Mouse (Mus musculus) heart, embryonic 14.5 days (tissue): ENCODE results near the gene Ppp1r15b. TPM values are rescaled to one million over a fixed set of nuclear protein-coding genes. Genes with fewer than 3 reads are reported as not detected.

Experiments
- ATAC-seq: fragments of 200-750 bp; cut with Nextera tagmentation; 2 replicates; pipeline ENCODE4 v1.8.0; 2017; ENCODE audit warnings: low read depth, moderate TSS enrichment; ENCODE audit not compliant: insufficient number of reproducible peaks, insufficient read depth, low FRiP score
- H3K27ac ChIP-seq, 2 experiments: fragments of 200-500 bp in 1 of 2; fragments of 300-500 bp in 1 of 2; sonication (generic) in 1 of 2; replicated peaks in 1 of 2; 2 replicates each; pipeline ENCODE4 v1.5.1; 2012 to 2014; ENCODE audit warnings: low read depth in 2 of 2, low read length in 2 of 2, control low read depth in 1 of 2, mild to moderate bottlenecking in 1 of 2, mixed read lengths in 1 of 2; ENCODE audit not compliant: control insufficient read depth in 1 of 2, insufficient read depth in 1 of 2
- H3K27me3 ChIP-seq: fragments of 300-500 bp; sonication (generic); 2 replicates; pipeline ENCODE4 v1.6.1; 2014; ENCODE audit warnings: mild to moderate bottlenecking, low read length, control low read depth; ENCODE audit not compliant: control insufficient read depth, insufficient read depth
- H3K36me3 ChIP-seq: fragments of 300-500 bp; sonication (generic); 2 replicates; pipeline ENCODE4 v1.6.1; 2014; ENCODE audit warnings: mild to moderate bottlenecking, control low read depth, low read length, mixed read lengths; ENCODE audit not compliant: control insufficient read depth, insufficient read depth
- H3K4me1 ChIP-seq, 2 experiments: fragments of 200-500 bp in 1 of 2; fragments of 300-500 bp in 1 of 2; sonication (generic) in 1 of 2; 2 replicates each; pipeline ENCODE4 v1.6.1; 2012 to 2014; ENCODE audit warnings: low read length in 2 of 2, control low read depth in 1 of 2, mixed read lengths in 1 of 2; ENCODE audit not compliant: control insufficient read depth in 2 of 2, insufficient read depth in 2 of 2
- H3K4me2 ChIP-seq: fragments of 300-500 bp; sonication (generic); 2 replicates; pipeline ENCODE4 v1.6.1; 2014; ENCODE audit warnings: mild to moderate bottlenecking, low read length
- H3K4me3 ChIP-seq, 2 experiments: fragments of 200-500 bp in 1 of 2; fragments of 300-500 bp in 1 of 2; sonication (generic) in 1 of 2; 2 replicates each; pipeline ENCODE4 v1.5.1; 2012 to 2014; ENCODE audit warnings: low read length in 2 of 2, mild to moderate bottlenecking in 2 of 2, control low read depth in 1 of 2, low read depth in 1 of 2, moderate library complexity in 1 of 2; ENCODE audit not compliant: control insufficient read depth in 1 of 2, insufficient read depth in 1 of 2
- H3K9ac ChIP-seq: fragments of 300-500 bp; sonication (generic); 2 replicates; pipeline ENCODE4 v1.6.1; 2014; ENCODE audit warnings: mild to moderate bottlenecking, low read length
- H3K9me3 ChIP-seq: fragments of 300-500 bp; sonication (generic); 2 replicates; pipeline ENCODE4 v1.6.1; 2016; ENCODE audit warnings: low read length, control low read depth; ENCODE audit not compliant: control insufficient read depth
- WGBS: fragments of 180-500 bp; shearing (Covaris S2); extraction: QIAGEN DNeasy Blood & Tissue Kit; methylation state at CpG from one replicate; pipeline ENCODE4 v1.1.7; 2014; 5-methylcytosine and 5-hydroxymethylcytosine counted together
- polyA plus RNA-seq: library from polyadenylated mRNA; unstranded; fragments of >200 nt; fragmentation: Nextera tagmentation; extraction: Ambion mirVana; gene quantifications from 2 replicates; pipeline ENCODE4 v1.2.1, GENCODE M21; 2014

Ppp1r15b gene
- polyA plus RNA-seq, 1 experiment from 2014 or later, result 24.5 TPM

GRCm38 (mm10) chr1:133132388-133133326, 1.7 kb downstream of the Ppp1r15b start:
- H3K4me1 ChIP-seq, result peaks cover 3 to 25% of the 10 kb centered on the region in 2 experiments
- peak overlapping the region; percentile 87 to 92 for H3K4me3 ChIP-seq
- WGBS, result 4% methylated on average over 26 of the region's 26 CpGs
- H3K9ac ChIP-seq, result peak overlapping the region; percentile 98
- peak overlapping the region; percentile 97 to 98 for H3K27ac ChIP-seq
- H3K36me3 ChIP-seq, result peaks cover 35% of the 10 kb centered on the region
- ATAC-seq, result no peak
- no peaks in the 10 kb centered on the region for H3K27me3 ChIP-seq
- H3K9me3 ChIP-seq, result no peaks in the 10 kb centered on the region
- peak overlapping the region; percentile 99 for H3K4me2 ChIP-seq

GRCm38 (mm10) chr1:133133425-133133824, 2.5 kb downstream of the Ppp1r15b start:
- WGBS, result 4% methylated on average over 2 of the region's 2 CpGs
- Histone ChIP-seq H3K9me3 (no peaks in the 10 kb centered on the region), H3K27me3 (no peaks in the 10 kb centered on the region), H3K36me3 (peaks cover 43% of the 10 kb centered on the region), H3K4me1 (peaks cover 3 to 25% of the 10 kb centered on the region in 2 experiments), H3K9ac (peak overlapping the region; percentile 98), H3K4me3 (peak overlapping the region; percentile 87 to 92), H3K27ac (peak overlapping the region in 1 of 2 experiments; percentile 98; a peak in 2 of 4 replicates), H3K4me2 (peak overlapping the region; percentile 99)
- no peak for ATAC-seq

- H3K27me3 ChIP-seq, result no peaks in the 10 kb centered on the region
- peak overlapping the region; percentile 99 for H3K4me2 ChIP-seq
- H3K9me3 ChIP-seq, result no peaks in the 10 kb centered on the region
- H3K4me1 ChIP-seq, result peaks cover 3 to 25% of the 10 kb centered on the region in 2 experiments
- ATAC-seq, result no peak
- H3K36me3 ChIP-seq, result peaks cover 49% of the 10 kb centered on the region
- 6% methylated on average over 4 of the region's 4 CpGs for WGBS
- peak overlapping the region; percentile 98 for H3K9ac ChIP-seq
- peak overlapping the region; percentile 62 to 87 for H3K4me3 ChIP-seq
- 0 out of 4 replicates have a peak overlapping the region, but pooled peaks of 1 of the 2 experiments have one; percentile 24 for H3K27ac ChIP-seq
Observed at GRCm38 (mm10) chr1:133134071-133134470, 3.1 kb downstream of the Ppp1r15b start.

GRCm38 (mm10) chr1:133134881-133135280, 3.9 kb downstream of the Ppp1r15b start:
- Histone ChIP-seq H3K36me3 (peaks cover 56% of the 10 kb centered on the region), H3K9ac (peak overlapping the region; percentile 98; the same call in 1 of the 2 replicates), H3K27me3 (no peaks in the 10 kb centered on the region), H3K4me1 (peaks cover 3 to 23% of the 10 kb centered on the region in 2 experiments), H3K4me2 (peak overlapping the region; percentile 99), H3K4me3 (peak overlapping the region; percentile 42 to 87), H3K9me3 (no peaks in the 10 kb centered on the region), H3K27ac (no peak overlapping the region)
- WGBS, result 10% methylated on average over 4 of the region's 4 CpGs
- no peak for ATAC-seq

- no peaks in the 10 kb centered on the region for H3K9me3 ChIP-seq
- peaks cover 65% of the 10 kb centered on the region for H3K36me3 ChIP-seq
- H3K27ac ChIP-seq, result no peak overlapping the region
- H3K4me2 ChIP-seq, result peak overlapping the region; percentile 99
- WGBS, result 65% methylated on average over 5 of the region's 5 CpGs
- ATAC-seq, result no peak
- H3K4me3 ChIP-seq, result peak overlapping the region in 1 of 2 experiments; percentile 87; a peak in 1 of 4 replicates
- no peaks in the 10 kb centered on the region for H3K27me3 ChIP-seq
- peak overlapping the region; percentile 26; the same call in 1 of the 2 replicates for H3K9ac ChIP-seq
- peaks cover 3 to 17% of the 10 kb centered on the region in 2 experiments for H3K4me1 ChIP-seq
Observed at GRCm38 (mm10) chr1:133135808-133136207, 4.9 kb downstream of the Ppp1r15b start.

GRCm38 (mm10) chr1:133138401-133138800, 7.5 kb downstream of the Ppp1r15b start:
- H3K9ac ChIP-seq, result no peak overlapping the region
- peaks cover 65% of the 10 kb centered on the region for H3K36me3 ChIP-seq
- WGBS, result 89% methylated on average over 1 of the region's 1 CpGs
- H3K4me1 ChIP-seq, result peaks cover 3 to 14% of the 10 kb centered on the region in 2 experiments
- ATAC-seq, result no peak
- no peak overlapping the region for H3K4me2 ChIP-seq
- H3K27ac ChIP-seq, result no peak overlapping the region
- H3K27me3 ChIP-seq, result no peaks in the 10 kb centered on the region
- no peak overlapping the region for H3K4me3 ChIP-seq
- H3K9me3 ChIP-seq, result no peaks in the 10 kb centered on the region

GRCm38 (mm10) chr1:133146014-133147009, 15.4 kb downstream of the Ppp1r15b start:
- H3K27ac ChIP-seq, result no peak overlapping the region
- 63% methylated on average over 22 of the region's 22 CpGs for WGBS
- H3K4me2 ChIP-seq, result no peak overlapping the region
- H3K27me3 ChIP-seq, result no peaks in the 10 kb centered on the region
- ATAC-seq, result no peak
- H3K4me1 ChIP-seq, result no peaks in the 10 kb centered on the region
- peaks cover 5% of the 10 kb centered on the region for H3K36me3 ChIP-seq
- H3K9me3 ChIP-seq, result peaks cover 10% of the 10 kb centered on the region; the same call in 1 of the 2 replicates
- H3K4me3 ChIP-seq, result no peak overlapping the region
- no peak overlapping the region for H3K9ac ChIP-seq
